Mouse (Mus musculus) MEL (cell line): Measurements from ENCODE around the gene Tnfrsf19. TPM values are rescaled to one million over a fixed set of nuclear protein-coding genes. Genes with fewer than 3 reads are reported as not detected.

Experiments
- DNase-seq: peaks from one replicate; pipeline ENCODE4 v3.0.0; 2011; ENCODE audit warnings: low read depth, low spot score
- H3K27ac ChIP-seq: 2 replicates; pipeline ENCODE4 v1.5.1; 2012; ENCODE audit warnings: low read depth, mild to moderate bottlenecking, control low read depth, low read length, moderate library complexity; ENCODE audit not compliant: control insufficient read depth
- H3K27me3 ChIP-seq, 2 experiments: fragments of 150-350 bp in 1 of 2; sonication (generic) in 1 of 2; 2 replicates each; pipeline ENCODE4 v1.6.1; 2012; ENCODE audit warnings: low read length in 2 of 2, mild to moderate bottlenecking in 2 of 2, improper control_type of control experiment in 1 of 2, moderate library complexity in 1 of 2; ENCODE audit not compliant: insufficient read depth in 2 of 2, control insufficient read depth in 1 of 2
- H3K36me3 ChIP-seq, 2 experiments: 2 replicates each; pipeline ENCODE4 v1.6.1; 2012 to 2014; ENCODE audit warnings: low read length in 2 of 2, improper control_type of control experiment in 1 of 2, inconsistent platforms in 1 of 2, mild to moderate bottlenecking in 1 of 2; ENCODE audit not compliant: insufficient read depth in 2 of 2, control insufficient read depth in 1 of 2
- H3K4me1 ChIP-seq, 2 experiments: fragments of 150-350 bp in 1 of 2; sonication (generic) in 1 of 2; 2 replicates each; pipeline ENCODE4 v1.6.1; 2012; ENCODE audit warnings: low read length in 2 of 2, improper control_type of control experiment in 1 of 2, mild to moderate bottlenecking in 1 of 2; ENCODE audit not compliant: insufficient read depth in 2 of 2, control insufficient read depth in 1 of 2
- H3K4me3 ChIP-seq, 2 experiments: fragments of 150-350 bp in 1 of 2; sonication (generic) in 1 of 2; 2 replicates each; pipeline ENCODE4 v1.5.1; 2012; ENCODE audit warnings: low read depth in 2 of 2, low read length in 2 of 2, mild to moderate bottlenecking in 2 of 2, moderate library complexity in 2 of 2, control low read depth in 1 of 2, improper control_type of control experiment in 1 of 2; ENCODE audit not compliant: control insufficient read depth in 1 of 2, insufficient read depth in 1 of 2
- H3K79me2 ChIP-seq: 2 replicates; pipeline ENCODE4 v1.6.1; 2012; ENCODE audit warnings: mild to moderate bottlenecking, low read length, moderate library complexity; ENCODE audit not compliant: control insufficient read depth, poor library complexity, insufficient read depth
- H3K9ac ChIP-seq: 2 replicates; pipeline ENCODE4 v1.6.1; 2012; ENCODE audit warnings: low read depth, mild to moderate bottlenecking, control low read depth, low read length, moderate library complexity; ENCODE audit not compliant: control insufficient read depth, poor library complexity, severe bottlenecking
- H3K9me3 ChIP-seq: fragments of 150-350 bp; sonication (generic); replicated peaks from 2 replicates; pipeline ENCODE4 v1.6.1; 2012; ENCODE audit warnings: mild to moderate bottlenecking, low read length, improper control_type of control experiment, moderate library complexity; ENCODE audit not compliant: insufficient read depth
- BHLHE40 ChIP-seq: IDR thresholded peaks from 2 replicates; pipeline ENCODE4 v1.6.1; 2012; ENCODE audit warnings: low read depth, mild to moderate bottlenecking, inconsistent platforms, low read length, improper control_type of control experiment, borderline replicate concordance
- CHD1 ChIP-seq: IDR thresholded peaks from 2 replicates; pipeline ENCODE4 v1.6.1; 2012; ENCODE audit warnings: low read depth, mild to moderate bottlenecking, inconsistent platforms, low read length, improper control_type of control experiment
- ELF1 ChIP-seq: IDR thresholded peaks from 2 replicates; pipeline ENCODE4 v1.6.1; 2014; ENCODE audit warnings: low read depth, mild to moderate bottlenecking, inconsistent platforms, low read length, improper control_type of control experiment, moderate library complexity
- EP300 ChIP-seq, 2 experiments: IDR thresholded peaks; 2 replicates each; pipeline ENCODE4 v1.6.1; 2011; ENCODE audit warnings: improper control_type of control experiment in 2 of 2, low read length in 2 of 2, low read depth in 1 of 2, mild to moderate bottlenecking in 1 of 2
- ETS1 ChIP-seq: IDR thresholded peaks from 2 replicates; pipeline ENCODE4 v1.6.1; 2012; ENCODE audit warnings: low read depth, mild to moderate bottlenecking, inconsistent platforms, low read length, improper control_type of control experiment, moderate library complexity
- GATA1 ChIP-seq: IDR thresholded peaks from 2 replicates; pipeline ENCODE4 v1.6.1; 2011; ENCODE audit warnings: low read depth, low read length, improper control_type of control experiment
- HCFC1 ChIP-seq: IDR thresholded peaks from 2 replicates; pipeline ENCODE4 v1.6.1; 2012; ENCODE audit warnings: low read depth, mild to moderate bottlenecking, inconsistent platforms, low read length, improper control_type of control experiment, moderate library complexity
- KAT2A ChIP-seq: conservative IDR thresholded peaks from 2 replicates; pipeline ENCODE4 v1.6.1; 2012; ENCODE audit warnings: low read depth, low read length, improper control_type of control experiment, inconsistent platforms
- MAX ChIP-seq: IDR thresholded peaks from 2 replicates; pipeline ENCODE4 v1.6.1; 2011; ENCODE audit warnings: low read length, improper control_type of control experiment
- MEF2A ChIP-seq: IDR thresholded peaks from 2 replicates; pipeline ENCODE4 v1.6.1; 2014; ENCODE audit warnings: low read depth, mild to moderate bottlenecking, inconsistent platforms, low read length, improper control_type of control experiment; ENCODE audit not compliant: poor library complexity, insufficient replicate concordance, severe bottlenecking; ENCODE audit errors: extremely low read depth
- MYB ChIP-seq: IDR thresholded peaks from 2 replicates; pipeline ENCODE4 v1.6.1; 2011; ENCODE audit warnings: mild to moderate bottlenecking, low read depth, low read length, improper control_type of control experiment
- NELFE ChIP-seq: IDR thresholded peaks from 2 replicates; pipeline ENCODE4 v1.6.1; 2011; ENCODE audit warnings: low read depth, low read length, improper control_type of control experiment
- NRF1 ChIP-seq: IDR thresholded peaks from 2 replicates; pipeline ENCODE4 v1.6.1; 2014; ENCODE audit warnings: low read depth, mild to moderate bottlenecking, inconsistent platforms, low read length, improper control_type of control experiment, moderate library complexity; ENCODE audit not compliant: poor library complexity, insufficient read depth, severe bottlenecking
- POLR2A ChIP-seq, 2 experiments: IDR thresholded peaks; 2 replicates each; pipeline ENCODE4 v1.6.1; 2011 to 2012; ENCODE audit warnings: low read length in 2 of 2, mild to moderate bottlenecking in 2 of 2, control low read depth in 1 of 2, improper control_type of control experiment in 1 of 2, low read depth in 1 of 2, moderate library complexity in 1 of 2; ENCODE audit not compliant: control insufficient read depth in 1 of 2, insufficient read depth in 1 of 2, poor library complexity in 1 of 2
- POLR2AphosphoS5 ChIP-seq: IDR thresholded peaks from 2 replicates; pipeline ENCODE4 v1.6.1; 2012; ENCODE audit warnings: low read depth, borderline replicate concordance, mild to moderate bottlenecking, inconsistent platforms, low read length, moderate library complexity, mixed read lengths
- RAD21 ChIP-seq: IDR thresholded peaks from 2 replicates; pipeline ENCODE4 v1.6.1; 2011; ENCODE audit warnings: mild to moderate bottlenecking, low read depth, low read length, improper control_type of control experiment
- SIN3A ChIP-seq: IDR thresholded peaks from 2 replicates; pipeline ENCODE4 v1.6.1; 2012; ENCODE audit warnings: low read length, improper control_type of control experiment, inconsistent platforms
- TAL1 ChIP-seq: IDR thresholded peaks from 2 replicates; pipeline ENCODE4 v1.6.1; 2012; ENCODE audit warnings: mild to moderate bottlenecking, inconsistent platforms, low read length, moderate library complexity, mixed read lengths
- UBTF ChIP-seq: IDR thresholded peaks from 2 replicates; pipeline ENCODE4 v1.6.1; 2012; ENCODE audit warnings: low read depth, mild to moderate bottlenecking, inconsistent platforms, low read length, improper control_type of control experiment, moderate library complexity, borderline replicate concordance; ENCODE audit not compliant: insufficient read depth
- USF2 ChIP-seq, 2 experiments: IDR thresholded peaks; 2 replicates each; pipeline ENCODE4 v1.6.1; 2011 to 2012; ENCODE audit warnings: improper control_type of control experiment in 2 of 2, low read length in 2 of 2, borderline replicate concordance in 1 of 2, inconsistent platforms in 1 of 2, low read depth in 1 of 2, mild to moderate bottlenecking in 1 of 2; ENCODE audit not compliant: insufficient read depth in 1 of 2
- ZC3H11A ChIP-seq: IDR thresholded peaks from 2 replicates; pipeline ENCODE4 v1.6.1; 2012; ENCODE audit warnings: low read depth, mild to moderate bottlenecking, inconsistent platforms, low read length, improper control_type of control experiment
- ZKSCAN1 ChIP-seq: IDR thresholded peaks from 2 replicates; pipeline ENCODE4 v1.6.1; 2012; ENCODE audit warnings: low read depth, mild to moderate bottlenecking, inconsistent platforms, low read length, improper control_type of control experiment, moderate library complexity
- ZMIZ1 ChIP-seq: IDR thresholded peaks from 2 replicates; pipeline ENCODE4 v1.6.1; 2012; ENCODE audit warnings: low read depth, mild to moderate bottlenecking, inconsistent platforms, low read length, improper control_type of control experiment, moderate library complexity
- ZNF384 ChIP-seq: IDR thresholded peaks from 2 replicates; pipeline ENCODE4 v1.6.1; 2012; ENCODE audit warnings: low read depth, mild to moderate bottlenecking, inconsistent platforms, low read length, improper control_type of control experiment
- polyA plus RNA-seq, 2 experiments: library from polyadenylated mRNA; stranded (reverse) in 1 of 2; unstranded in 1 of 2; fragments of >175 nt in 1 of 2; fragments of >200 nt in 1 of 2; gene quantifications; 2 replicates each; pipeline versions ENCODE4 v1.2.1 to v1.2.4; 2012; ENCODE audit warnings: low replicate concordance in 2 of 2, low read depth in 1 of 2; ENCODE audit not compliant: insufficient read length in 2 of 2, insufficient read depth in 1 of 2, missing spikeins in 1 of 2
- total RNA-seq: library from RNA; depleted of rRNA; stranded (reverse); fragments of 300-350 nt; gene quantifications from 2 replicates; pipeline ENCODE4 v1.2.3, GENCODE M21; 2012

Gene Tnfrsf19
- total and polyA plus RNA-seq, 3 experiments, result not detected

DNA sequence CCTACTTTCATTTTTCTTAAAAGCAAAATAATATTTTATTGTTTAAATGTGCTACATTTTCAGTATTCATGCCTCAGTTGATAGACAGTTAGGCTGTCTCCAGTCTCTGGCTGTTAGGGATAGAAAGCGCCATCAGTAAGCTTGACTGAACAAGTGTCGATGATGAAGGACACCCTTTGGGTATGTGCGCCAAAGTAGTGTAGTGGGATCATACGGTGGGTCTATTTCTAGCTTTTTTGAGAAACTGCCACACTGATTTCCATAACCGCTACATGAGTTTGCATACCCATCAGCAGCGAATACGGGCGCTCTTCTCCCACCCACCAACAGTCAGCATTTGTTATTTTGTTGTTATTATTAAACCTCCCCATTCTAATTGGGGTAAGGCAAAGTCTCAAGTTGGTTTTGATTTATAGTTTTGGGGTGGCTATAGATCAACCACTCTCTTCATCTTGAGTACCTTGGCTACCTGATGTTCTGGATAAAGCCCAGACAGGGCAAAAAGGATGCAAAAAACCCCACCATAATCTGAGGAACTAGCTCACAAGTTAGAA is 34.6 kb downstream of the Tnfrsf19 start:
- Histone ChIP-seq H3K9ac (no peak overlapping the region), H3K9me3 (no peaks in the 10 kb centered on the region), H3K27ac (no peak overlapping the region), H3K4me1 (no peaks in the 10 kb centered on the region), H3K4me3 (no peak overlapping the region), H3K79me2 (no peaks in the 10 kb centered on the region), H3K36me3 (no peaks in the 10 kb centered on the region)
- DNase-seq, result no peak
- no peak for TF ChIP-seq USF2 (IDR thresholded peaks at IDR 0.05; ENCODE audit: borderline replicate concordance in 1 of 2, insufficient read depth in 1 of 2, low read depth in 1 of 2, low read length in 2 of 2)
- no peak for TF ChIP-seq GATA1
- TF ChIP-seq ZC3H11A, result no peak
- no peak for TF ChIP-seq RAD21
- no peak for TF ChIP-seq SIN3A
- no peak for TF ChIP-seq ZMIZ1
- TF ChIP-seq TAL1, result no peak
- TF ChIP-seq ZKSCAN1, result no peak
- TF ChIP-seq ELF1, result no peak
- no peak for TF ChIP-seq NRF1
- TF ChIP-seq, all 39 proteins: peak for 0
- H3K27me3 ChIP-seq, result no peaks in the 10 kb centered on the region

- Histone ChIP-seq H3K9ac (no peak overlapping the region), H3K4me1 (no peaks in the 10 kb centered on the region), H3K79me2 (no peaks in the 10 kb centered on the region), H3K27me3 (no peaks in the 10 kb centered on the region; a peak in 1 of 4 replicates), H3K27ac (no peak overlapping the region), H3K4me3 (no peak overlapping the region), H3K9me3 (no peaks in the 10 kb centered on the region), H3K36me3 (no peaks in the 10 kb centered on the region)
- TF ChIP-seq UBTF (no peak), GATA1 (no peak), POLR2A (IDR thresholded peaks at IDR 0.05; ENCODE audit: control insufficient read depth in 1 of 2, insufficient read depth in 1 of 2, low read depth in 1 of 2, low read length in 2 of 2, poor library complexity in 1 of 2) (no peak), HCFC1 (no peak), ELF1 (no peak), KAT2A (no peak), CHD1 (no peak), MAX (no peak), SIN3A (no peak), POLR2AphosphoS5 (no peak), ZNF384 (no peak), MYB (no peak), RAD21 (no peak), BHLHE40 (no peak), TAL1 (no peak), MEF2A (no peak), ETS1 (no peak), NELFE (no peak), EP300 (IDR thresholded peaks at IDR 0.05; ENCODE audit: low read depth in 1 of 2, low read length in 2 of 2) (no peak), ZKSCAN1 (no peak)
- DNase-seq, result no peak
Measured at GRCm38 (mm10) chr14:61005127-61005837, 41.0 kb downstream of the Tnfrsf19 start.
